Mouse (Mus musculus): ENCODE data around the gene Tlcd2.

DNA sequence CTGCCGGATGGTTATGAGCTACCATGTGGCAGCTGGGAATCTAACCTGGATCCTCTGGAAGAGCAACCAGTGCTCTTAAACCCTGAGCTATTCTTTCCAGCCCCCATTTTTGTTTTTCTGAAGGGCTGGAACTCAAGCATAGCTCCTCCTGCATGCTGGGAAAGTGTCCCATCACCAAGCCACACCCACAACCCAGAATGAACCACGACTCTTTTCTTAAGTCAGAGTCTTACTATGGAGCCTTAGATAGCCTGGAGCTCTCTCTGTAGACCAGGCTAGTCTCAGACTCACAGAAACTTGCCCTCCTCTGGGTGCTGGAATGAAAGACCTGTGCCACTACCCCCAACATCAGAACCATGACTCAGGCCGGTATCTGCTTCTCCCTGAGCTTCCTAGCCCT is 12.9 kb upstream of the Tlcd2 start:
- TF ChIP-seq CTCF (IDR thresholded peaks at IDR 0.05; ENCODE audit: extremely low read depth, insufficient read length, insufficient replicate concordance, low read depth, low read length) (no peak), POLR2A (IDR thresholded peaks at IDR 0.05; ENCODE audit: low read depth, low read length) (no peak)

Measured in small intestine, adult 2 months (tissue).